Mouse (Mus musculus) kidney, adult 2 months (tissue): ENCODE measurements at regions not wholly inside any gene's neighbourhood (a gene's known extent, or its start where the extent isn't known, plus 50 kb on each side); places are given as distances from the start of the nearest gene placed in this dataset.

ENCODE experiments used
- CTCF ChIP-seq: fragments of 200-500 bp; conservative IDR thresholded peaks from 2 replicates; pipeline ENCODE4 v1.5.1; 2011; ENCODE audit warnings: low read depth, mild to moderate bottlenecking, control low read depth, low read length, moderate library complexity, mixed read lengths; ENCODE audit not compliant: insufficient read depth, insufficient read length
- POLR2A ChIP-seq: fragments of 200-500 bp; IDR thresholded peaks from one replicate; pipeline ENCODE4 v1.6.1; 2011; ENCODE audit warnings: low read depth, low read length, control low read depth

DNA sequence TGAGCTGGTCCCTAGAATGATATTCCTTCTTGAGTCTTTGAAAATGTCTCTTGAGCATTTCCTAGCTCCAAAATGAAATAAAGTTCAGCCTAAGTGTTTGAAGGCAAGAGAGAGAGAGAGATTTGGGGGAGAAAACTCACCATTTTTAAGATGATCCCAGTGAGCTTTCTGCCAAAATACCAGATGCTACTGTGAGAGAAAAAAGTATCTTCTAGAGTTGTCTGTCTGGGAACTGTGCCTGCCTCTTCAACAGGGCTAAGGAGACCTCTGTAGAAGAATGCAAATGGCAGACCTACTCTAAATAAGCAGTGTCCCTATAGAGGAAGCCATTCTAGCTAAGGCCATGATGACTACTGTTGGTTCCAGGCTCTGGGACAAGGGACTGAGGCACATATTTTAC lies 285.6 kb upstream of the Prickle1 start:
- TF ChIP-seq POLR2A (no peak), CTCF (no peak)
